Mouse (Mus musculus) hindbrain, embryonic 13.5 days (tissue): ENCODE measurements around the gene Fstl4. TPM values are rescaled to one million over a fixed set of nuclear protein-coding genes. Genes with fewer than 3 reads are reported as not detected.

Experiments used
- ATAC-seq: fragments of 200-750 bp; cut with Nextera tagmentation; 2 replicates; pipeline ENCODE4 v1.8.0; 2017; ENCODE audit warnings: moderate TSS enrichment; ENCODE audit not compliant: low FRiP score
- H3K27ac ChIP-seq: fragments of 300-500 bp; sonication (generic); 2 replicates; pipeline ENCODE4 v1.5.1; 2015; ENCODE audit warnings: inconsistent platforms, mild to moderate bottlenecking, moderate library complexity
- H3K27me3 ChIP-seq: fragments of 300-500 bp; sonication (generic); 2 replicates; pipeline ENCODE4 v1.6.1; 2015; ENCODE audit warnings: mild to moderate bottlenecking, inconsistent platforms
- H3K36me3 ChIP-seq: fragments of 300-500 bp; sonication (generic); 2 replicates; pipeline ENCODE4 v1.6.1; 2015; ENCODE audit warnings: mild to moderate bottlenecking, inconsistent platforms
- H3K4me1 ChIP-seq: fragments of 300-500 bp; sonication (generic); replicated peaks from 2 replicates; pipeline ENCODE4 v1.6.1; 2015; ENCODE audit warnings: inconsistent platforms
- H3K4me2 ChIP-seq: fragments of 300-500 bp; sonication (generic); 2 replicates; pipeline ENCODE4 v1.6.1; 2015; ENCODE audit warnings: inconsistent platforms, mild to moderate bottlenecking, moderate library complexity
- H3K4me3 ChIP-seq: fragments of 300-500 bp; sonication (generic); 2 replicates; pipeline ENCODE4 v1.5.1; 2015; ENCODE audit warnings: mild to moderate bottlenecking, inconsistent platforms
- H3K9ac ChIP-seq: fragments of 300-500 bp; sonication (generic); 2 replicates; pipeline ENCODE4 v1.6.1; 2015; ENCODE audit warnings: mild to moderate bottlenecking, inconsistent platforms
- H3K9me3 ChIP-seq: fragments of 300-500 bp; sonication (generic); 2 replicates; pipeline ENCODE4 v1.6.1; 2016; ENCODE audit warnings: inconsistent platforms
- WGBS: fragments of 180-500 bp; shearing (Covaris S2); methylation state at CpG from one replicate; pipeline ENCODE4 v1.1.7; 2015; 5-methylcytosine and 5-hydroxymethylcytosine counted together
- polyA plus RNA-seq: library from polyadenylated mRNA; unstranded; fragments of >200 nt; fragmentation: Nextera tagmentation; extraction: Ambion mirVana; gene quantifications from 2 replicates; pipeline ENCODE4 v1.2.1, GENCODE M21; 2015

The Fstl4 gene
- polyA plus RNA-seq, 1 experiment from 2014 or later = 9.4 TPM

DNA sequence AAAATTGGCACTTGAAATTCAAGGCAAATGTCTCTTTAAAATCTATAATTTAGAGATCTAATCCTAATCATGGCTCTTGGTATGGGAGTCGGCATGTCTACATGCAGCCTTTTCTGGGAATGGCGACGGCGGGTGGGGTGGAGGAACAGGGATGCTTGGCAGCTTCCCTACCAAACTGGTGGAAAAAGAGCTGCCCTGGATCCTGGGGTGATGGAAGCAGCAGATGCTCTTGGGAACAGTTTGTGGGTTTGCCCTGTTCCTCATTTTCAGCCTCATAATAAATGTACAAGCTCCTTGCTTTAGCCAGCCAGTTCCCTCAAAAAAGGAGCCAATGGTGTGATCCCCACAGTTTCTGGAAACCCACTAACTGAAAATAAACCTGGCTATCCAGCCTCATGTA, 163.9 kb downstream of the Fstl4 start:
- H3K27ac ChIP-seq = no peak overlapping the region
- WGBS = 94% methylated on average over 4 of the region's 4 CpGs
- no peaks in the 10 kb centered on the region for H3K9me3 ChIP-seq
- H3K4me3 ChIP-seq = no peak overlapping the region
- no peak overlapping the region for H3K9ac ChIP-seq
- no peaks in the 10 kb centered on the region for H3K36me3 ChIP-seq
- H3K4me1 ChIP-seq = peaks cover 6% of the 10 kb centered on the region
- no peaks in the 10 kb centered on the region for H3K27me3 ChIP-seq
- H3K4me2 ChIP-seq = no peak overlapping the region
- no peak for ATAC-seq

DNA sequence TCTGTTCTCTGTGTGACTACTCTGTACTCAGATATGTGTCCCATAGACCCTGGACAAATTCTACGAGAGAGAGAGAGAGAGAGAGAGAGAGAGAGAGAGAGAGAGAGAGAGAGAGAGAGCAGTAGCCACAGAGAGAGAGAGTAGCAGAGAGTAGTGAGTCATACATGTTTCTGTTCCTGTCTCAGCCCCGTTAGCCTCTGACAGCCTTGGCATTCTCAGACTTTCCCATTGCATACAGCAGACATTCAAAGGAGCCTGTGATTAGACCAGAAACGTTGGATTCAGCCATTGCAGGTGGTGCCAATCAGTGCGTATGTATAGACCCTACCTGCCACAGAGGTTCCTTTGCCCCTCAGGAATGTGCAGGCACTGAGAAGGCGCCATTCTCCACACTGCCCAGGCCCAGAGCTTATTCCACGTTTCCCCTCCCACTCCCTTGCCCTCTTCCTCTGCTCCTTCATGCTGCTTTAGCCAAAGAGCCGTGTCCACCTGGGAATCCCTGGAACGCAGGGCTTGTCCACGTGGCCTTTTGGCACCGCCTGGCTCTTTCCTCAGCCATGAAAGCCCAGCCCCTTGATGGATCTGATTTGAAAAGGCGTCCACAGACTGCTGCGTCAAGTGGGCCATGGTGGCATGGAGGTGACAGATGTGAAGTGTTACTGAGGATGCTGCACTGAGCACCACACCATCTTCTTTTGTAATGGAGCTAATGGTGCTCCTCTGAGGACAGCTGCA, 175.1 kb downstream of the Fstl4 start:
- no peaks in the 10 kb centered on the region for H3K27me3 ChIP-seq
- H3K36me3 ChIP-seq = no peaks in the 10 kb centered on the region
- no peak overlapping the region for H3K9ac ChIP-seq
- WGBS = 71% methylated on average over 12 of the region's 12 CpGs
- ATAC-seq = no peak
- H3K4me1 ChIP-seq = 0 out of 2 replicates have a peak, but pooled peaks cover 6% of the 10 kb centered on the region
- no peak overlapping the region for H3K4me3 ChIP-seq
- no peak overlapping the region for H3K4me2 ChIP-seq
- no peak overlapping the region for H3K27ac ChIP-seq
- no peaks in the 10 kb centered on the region for H3K9me3 ChIP-seq

DNA sequence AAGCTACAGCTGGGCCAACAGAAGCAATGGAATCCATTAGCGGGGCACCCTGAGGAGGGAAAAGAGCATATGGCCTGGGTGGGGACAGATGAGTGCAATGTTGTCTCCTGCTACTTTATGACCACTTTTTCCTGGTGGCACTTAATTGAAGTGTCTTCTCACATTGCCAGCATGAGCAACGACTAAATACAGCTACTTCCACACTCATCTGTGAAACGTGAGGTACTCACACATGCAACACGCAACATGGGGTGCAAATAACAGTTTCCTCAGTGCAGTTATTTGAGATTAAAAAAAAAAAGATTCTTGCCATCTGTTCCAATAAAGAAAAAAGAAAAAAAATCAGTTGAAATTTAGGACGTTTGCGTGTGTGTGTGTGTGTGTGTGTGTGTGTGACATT, 178.5 kb downstream of the Fstl4 start:
- no peak overlapping the region for H3K4me2 ChIP-seq
- 0 out of 2 replicates have a peak, but pooled peaks cover 6% of the 10 kb centered on the region for H3K4me1 ChIP-seq
- no peaks in the 10 kb centered on the region for H3K9me3 ChIP-seq
- H3K36me3 ChIP-seq = no peaks in the 10 kb centered on the region
- H3K27ac ChIP-seq = no peak overlapping the region
- H3K27me3 ChIP-seq = no peaks in the 10 kb centered on the region
- H3K9ac ChIP-seq = no peak overlapping the region
- no peak for ATAC-seq
- no peak overlapping the region for H3K4me3 ChIP-seq
- WGBS = 85% methylated on average over 6 of the region's 6 CpGs

DNA sequence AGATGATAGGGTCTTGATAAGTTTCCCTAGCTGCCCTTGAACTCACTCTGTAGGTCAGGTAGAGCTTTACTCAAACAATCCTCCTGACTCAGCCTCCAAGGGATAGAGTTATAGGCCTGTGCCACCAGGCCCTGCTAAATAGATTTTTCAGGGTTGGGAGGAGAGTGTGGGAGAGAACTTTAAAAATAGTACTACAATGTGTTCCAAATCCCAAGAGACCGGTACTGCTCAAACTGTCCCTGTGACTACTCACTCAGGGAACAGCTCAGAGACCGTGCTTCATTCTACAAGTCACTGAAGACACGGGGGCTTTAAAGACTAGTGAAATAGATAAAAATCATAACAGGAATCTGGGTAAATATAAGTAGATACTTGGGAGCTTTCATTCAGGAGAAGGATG, 190.6 kb downstream of the Fstl4 start:
- Histone ChIP-seq H3K27me3 (no peaks in the 10 kb centered on the region), H3K36me3 (no peaks in the 10 kb centered on the region), H3K4me2 (no peak overlapping the region), H3K9ac (no peak overlapping the region), H3K4me3 (no peak overlapping the region), H3K4me1 (peaks cover 4% of the 10 kb centered on the region; the same call in 1 of the 2 replicates), H3K27ac (no peak overlapping the region), H3K9me3 (no peaks in the 10 kb centered on the region)
- no peak for ATAC-seq
- WGBS = 91% methylated on average over 3 of the region's 3 CpGs

DNA sequence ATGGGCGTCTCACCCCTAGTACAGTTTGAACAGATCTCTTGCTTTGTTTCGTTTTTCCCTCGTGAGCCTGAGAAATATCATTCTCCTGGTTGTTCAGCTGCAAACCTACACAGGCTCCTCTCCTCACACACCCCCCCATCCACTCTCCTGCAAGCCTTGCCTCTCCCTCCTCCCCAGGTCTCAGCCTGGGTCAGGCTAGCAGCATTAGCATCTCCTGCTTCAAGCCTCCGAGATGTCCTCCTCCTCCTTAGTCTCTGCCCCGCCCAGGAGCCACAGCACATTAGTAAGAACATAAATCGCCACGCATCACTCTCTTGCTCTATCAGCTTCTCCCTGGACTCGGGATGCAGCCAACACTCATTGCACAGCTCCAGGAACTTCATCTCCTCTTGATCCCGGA, 204.4 kb downstream of the Fstl4 start:
- Histone ChIP-seq H3K9ac (no peak overlapping the region), H3K36me3 (no peaks in the 10 kb centered on the region), H3K4me2 (no peak overlapping the region), H3K4me1 (no peaks in the 10 kb centered on the region), H3K4me3 (no peak overlapping the region), H3K27ac (no peak overlapping the region), H3K27me3 (no peaks in the 10 kb centered on the region), H3K9me3 (no peaks in the 10 kb centered on the region)
- no peak for ATAC-seq
- 75% methylated on average over 9 of the region's 9 CpGs for WGBS

DNA sequence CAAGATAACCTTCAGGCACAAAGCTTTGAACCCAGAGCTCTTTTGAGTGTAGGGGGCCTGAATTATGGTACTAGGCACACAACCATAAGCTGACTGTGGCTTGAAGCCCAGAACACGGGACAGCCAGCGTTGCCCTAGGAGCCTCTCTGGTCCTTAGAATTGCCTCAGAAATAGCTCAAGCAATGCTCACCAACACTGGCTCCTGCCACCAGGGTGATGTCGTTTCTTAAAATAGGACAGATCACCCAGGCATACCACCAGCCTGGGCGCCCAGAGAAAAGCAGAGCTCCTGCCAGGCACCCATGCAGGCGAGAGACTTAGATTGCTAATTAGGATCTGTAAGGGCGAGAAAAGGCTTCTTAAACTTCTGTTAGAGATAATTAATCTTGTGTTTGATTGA, 206.0 kb downstream of the Fstl4 start:
- H3K4me2 ChIP-seq = no peak overlapping the region
- H3K4me3 ChIP-seq = no peak overlapping the region
- 86% methylated on average over 6 of the region's 6 CpGs for WGBS
- ATAC-seq = no peak
- no peak overlapping the region for H3K27ac ChIP-seq
- no peaks in the 10 kb centered on the region for H3K36me3 ChIP-seq
- H3K9me3 ChIP-seq = no peaks in the 10 kb centered on the region
- H3K27me3 ChIP-seq = no peaks in the 10 kb centered on the region
- H3K4me1 ChIP-seq = no peaks in the 10 kb centered on the region
- no peak overlapping the region for H3K9ac ChIP-seq

DNA sequence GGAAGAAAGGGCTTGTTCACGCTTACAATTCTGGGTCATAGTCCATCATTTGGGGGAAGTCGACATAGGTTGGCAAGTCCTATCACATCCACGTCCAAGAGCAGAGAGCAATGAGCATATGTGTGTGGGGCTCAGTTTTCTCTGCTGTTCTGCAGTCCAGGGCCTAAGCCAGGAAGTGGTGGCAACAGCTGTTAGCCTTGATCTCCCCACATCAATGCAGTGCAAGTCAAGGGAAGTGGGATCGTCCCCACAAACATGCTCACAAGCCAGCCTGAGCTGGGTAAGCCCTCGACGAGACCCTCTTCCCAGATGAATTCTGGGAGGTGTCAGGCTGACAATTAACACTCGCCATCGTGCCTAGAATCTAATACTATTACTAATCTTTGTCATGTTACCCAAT, 222.6 kb downstream of the Fstl4 start:
- Histone ChIP-seq H3K9ac (no peak overlapping the region), H3K27ac (no peak overlapping the region), H3K27me3 (no peaks in the 10 kb centered on the region), H3K4me1 (no peaks in the 10 kb centered on the region), H3K4me2 (no peak overlapping the region), H3K36me3 (no peaks in the 10 kb centered on the region), H3K4me3 (no peak overlapping the region), H3K9me3 (0 out of 2 replicates have a peak, but pooled peaks cover 3% of the 10 kb centered on the region)
- 94% methylated on average over 8 of the region's 8 CpGs for WGBS
- ATAC-seq = no peak

DNA sequence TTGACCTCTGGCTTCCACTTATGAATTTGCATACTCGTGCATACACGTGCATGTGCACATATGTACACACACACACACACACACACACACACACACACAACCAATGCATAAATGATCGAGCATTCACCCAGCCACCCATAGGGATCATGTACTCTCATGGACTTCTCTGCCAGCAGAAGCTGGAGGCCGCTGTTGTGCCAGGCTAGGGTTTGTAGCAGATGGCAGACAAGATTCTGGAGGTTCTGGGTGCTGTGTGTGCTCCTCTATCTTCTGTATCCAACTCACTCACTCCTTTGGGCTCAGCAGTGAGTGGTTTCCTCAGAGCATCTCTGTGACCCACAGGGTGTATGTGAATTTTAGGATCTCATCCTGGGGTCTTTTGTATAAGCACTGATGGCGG, 230.3 kb downstream of the Fstl4 start:
- Histone ChIP-seq H3K9me3 (no peaks in the 10 kb centered on the region), H3K4me2 (no peak overlapping the region), H3K36me3 (no peaks in the 10 kb centered on the region), H3K4me3 (no peak overlapping the region), H3K4me1 (peaks cover 12% of the 10 kb centered on the region; the same call in 1 of the 2 replicates), H3K27me3 (no peaks in the 10 kb centered on the region), H3K9ac (no peak overlapping the region), H3K27ac (no peak overlapping the region)
- ATAC-seq = no peak
- 92% methylated on average over 5 of the region's 5 CpGs for WGBS

DNA sequence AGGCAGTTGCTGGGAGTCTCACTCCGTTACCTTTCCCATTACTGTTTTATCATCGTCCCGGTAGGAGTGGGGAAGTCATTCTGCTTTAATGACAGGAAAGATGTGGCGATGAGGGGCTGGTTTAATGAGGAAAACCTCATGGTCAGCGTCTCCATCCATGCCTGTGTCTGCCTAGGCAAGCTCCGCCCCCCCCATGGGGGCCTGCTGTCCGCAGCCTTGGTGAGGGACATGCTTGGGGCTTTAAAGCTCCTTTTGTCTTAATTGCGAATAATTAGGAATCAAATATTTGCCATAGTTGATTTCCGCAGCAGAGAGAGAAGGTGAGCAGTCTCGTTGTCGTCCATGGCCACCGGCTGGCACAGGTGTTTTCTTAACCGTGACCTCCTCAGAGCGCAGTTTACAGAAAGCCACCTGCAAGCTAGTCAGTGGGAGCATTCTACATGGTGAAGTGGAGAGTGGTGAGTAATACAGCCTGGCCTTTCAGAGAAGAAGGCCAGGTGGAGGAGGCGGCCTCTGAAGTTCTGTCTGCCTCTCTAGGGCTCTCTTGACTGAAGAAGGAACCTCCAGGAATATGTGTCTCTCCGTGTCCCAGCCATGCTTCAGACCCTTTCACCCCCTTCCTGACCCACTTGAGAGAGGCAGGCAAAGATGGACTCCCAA, 232.1 kb downstream of the Fstl4 start:
- Histone ChIP-seq H3K36me3 (no peaks in the 10 kb centered on the region), H3K4me1 (peaks cover 12% of the 10 kb centered on the region; the same call in 1 of the 2 replicates), H3K4me3 (no peak overlapping the region), H3K27ac (0 out of 2 replicates have a peak overlapping the region, but pooled peaks have one; percentile 3), H3K9ac (no peak overlapping the region), H3K27me3 (no peaks in the 10 kb centered on the region), H3K4me2 (no peak overlapping the region), H3K9me3 (no peaks in the 10 kb centered on the region)
- ATAC-seq = no peak
- WGBS = 79% methylated on average over 16 of the region's 16 CpGs

DNA sequence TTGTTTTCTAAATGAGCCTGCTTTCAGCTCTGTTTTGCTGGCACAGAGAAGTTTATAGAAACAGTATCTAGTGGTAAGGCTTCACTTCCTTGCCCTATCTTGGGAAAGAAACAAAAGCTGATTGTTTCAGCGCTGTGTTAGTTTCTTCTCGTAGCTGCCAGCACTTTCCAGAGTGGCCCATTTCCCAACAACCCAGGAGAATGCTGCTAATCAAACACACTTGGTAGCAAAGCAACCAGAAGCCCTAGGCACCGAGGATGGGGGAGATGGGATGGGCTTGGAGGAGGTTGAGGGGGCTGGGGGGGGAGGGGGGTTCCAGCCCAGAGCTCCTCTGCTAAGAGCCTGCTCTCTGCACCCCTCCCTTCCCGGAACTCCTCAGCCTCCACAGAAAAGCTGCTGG, 233.0 kb downstream of the Fstl4 start:
- Histone ChIP-seq H3K9me3 (no peaks in the 10 kb centered on the region), H3K4me1 (peaks cover 12% of the 10 kb centered on the region; the same call in 1 of the 2 replicates), H3K4me2 (no peak overlapping the region), H3K4me3 (no peak overlapping the region), H3K9ac (no peak overlapping the region), H3K36me3 (no peaks in the 10 kb centered on the region), H3K27me3 (no peaks in the 10 kb centered on the region), H3K27ac (no peak overlapping the region)
- ATAC-seq = no peak
- WGBS = 51% methylated on average over 4 of the region's 4 CpGs

DNA sequence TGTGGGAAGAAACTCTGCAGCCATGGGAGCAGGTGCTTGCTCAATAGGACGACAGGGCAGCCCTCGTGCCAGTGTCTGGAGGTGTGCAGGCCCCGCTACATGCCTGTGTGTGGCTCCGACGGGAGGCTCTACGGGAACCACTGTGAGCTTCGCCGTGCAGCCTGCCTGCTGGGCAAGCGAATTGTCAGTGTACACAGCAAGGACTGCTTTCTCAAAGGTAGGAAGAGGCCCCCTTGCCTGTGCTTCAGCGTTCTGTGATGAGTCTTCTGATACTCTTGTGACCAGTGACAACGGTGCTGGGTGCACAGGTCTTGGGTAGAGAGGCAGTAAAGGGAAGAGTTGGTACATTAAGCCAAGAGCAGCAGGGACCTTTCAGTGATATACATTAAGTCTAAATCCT, 235.8 kb downstream of the Fstl4 start:
- Histone ChIP-seq H3K4me3 (no peak overlapping the region), H3K36me3 (no peaks in the 10 kb centered on the region), H3K4me1 (peaks cover 12% of the 10 kb centered on the region; the same call in 1 of the 2 replicates), H3K9me3 (no peaks in the 10 kb centered on the region), H3K27me3 (no peaks in the 10 kb centered on the region), H3K27ac (no peak overlapping the region), H3K9ac (no peak overlapping the region), H3K4me2 (no peak overlapping the region)
- no peak for ATAC-seq
- 85% methylated on average over 11 of the region's 11 CpGs for WGBS

DNA sequence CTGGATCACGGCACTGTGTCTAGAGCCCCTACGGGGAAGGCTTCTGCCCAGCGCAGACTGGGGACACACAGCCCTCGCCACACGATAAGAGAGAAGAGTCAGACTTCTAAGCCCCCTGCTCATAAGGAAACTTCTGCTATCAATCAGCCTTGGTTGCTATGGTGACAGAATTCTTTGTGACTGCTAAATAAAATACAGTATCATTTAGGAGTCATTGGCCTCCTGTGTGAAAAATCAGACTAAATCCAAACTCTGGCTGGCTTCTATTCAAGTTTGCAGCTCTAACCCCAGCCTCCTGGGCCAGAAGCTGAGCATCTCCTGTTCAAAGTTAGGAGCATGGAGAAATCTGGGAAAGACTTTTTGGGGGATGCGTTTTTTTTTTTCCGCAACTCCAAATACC, 238.9 kb downstream of the Fstl4 start:
- no peak for ATAC-seq
- no peaks in the 10 kb centered on the region for H3K9me3 ChIP-seq
- H3K27ac ChIP-seq = no peak overlapping the region
- no peaks in the 10 kb centered on the region for H3K36me3 ChIP-seq
- H3K4me2 ChIP-seq = no peak overlapping the region
- no peaks in the 10 kb centered on the region for H3K27me3 ChIP-seq
- H3K4me1 ChIP-seq = no peaks in the 10 kb centered on the region
- H3K4me3 ChIP-seq = no peak overlapping the region
- H3K9ac ChIP-seq = no peak overlapping the region
- WGBS = 61% methylated on average over 7 of the region's 7 CpGs

DNA sequence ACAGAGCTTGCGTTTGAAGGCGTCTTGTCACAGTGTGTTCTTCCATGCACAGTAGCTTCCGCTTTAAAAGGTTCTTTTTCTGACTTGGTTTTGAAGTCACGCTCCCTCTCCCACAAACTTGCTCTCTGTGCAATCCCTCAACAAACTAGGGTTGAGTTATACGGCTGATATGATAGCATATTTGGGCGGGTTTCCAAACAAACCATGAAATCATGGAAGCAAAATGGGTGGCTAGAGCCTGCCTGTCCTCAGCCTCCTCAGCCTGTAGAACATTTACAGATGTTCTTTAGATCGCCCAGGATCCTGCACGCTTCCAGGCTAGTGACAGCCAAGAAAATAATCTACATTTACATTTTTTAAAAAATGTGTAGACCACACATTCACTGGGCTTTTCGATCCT, 239.4 kb downstream of the Fstl4 start:
- Histone ChIP-seq H3K27ac (no peak overlapping the region), H3K4me3 (no peak overlapping the region), H3K9me3 (no peaks in the 10 kb centered on the region), H3K4me2 (no peak overlapping the region), H3K27me3 (no peaks in the 10 kb centered on the region), H3K9ac (no peak overlapping the region), H3K4me1 (no peaks in the 10 kb centered on the region), H3K36me3 (no peaks in the 10 kb centered on the region)
- 90% methylated on average over 9 of the region's 9 CpGs for WGBS
- ATAC-seq = no peak
